Mouse (Mus musculus) lung, postnatal 0 days (tissue): ENCODE measurements around the gene Kalrn.

Experiments
- CTCF ChIP-seq: IDR thresholded peaks from 2 replicates; pipeline ENCODE4 v1.5.1; 2016; ENCODE audit warnings: antibody characterized with exemption, mild to moderate bottlenecking
- EP300 ChIP-seq: IDR thresholded peaks from 2 replicates; pipeline ENCODE4 v1.6.1; 2016; ENCODE audit warnings: antibody characterized with exemption, mild to moderate bottlenecking, control low read depth

- TF ChIP-seq CTCF (no peak), EP300 (no peak)
These were observed 28.6 kb upstream of the Kalrn start for GRCm38 (mm10) chr16:34601954-34602353.
